Mouse (Mus musculus) embryonic facial prominence, embryonic 15.5 days (tissue): Measurements from ENCODE around the gene Gpld1. TPM values are rescaled to one million over a fixed set of nuclear protein-coding genes. Genes with fewer than 3 reads are reported as not detected.

Experiments
- ATAC-seq: fragments of 200-750 bp; cut with Nextera tagmentation; 2 replicates; pipeline ENCODE4 v1.8.0; 2017; ENCODE audit warnings: low read depth, moderate TSS enrichment; ENCODE audit not compliant: insufficient number of reproducible peaks, low FRiP score, low TSS enrichment
- H3K27ac ChIP-seq: fragments of 300-500 bp; sonication (generic); replicated peaks from 2 replicates; pipeline ENCODE4 v1.5.1; 2015; ENCODE audit warnings: mild to moderate bottlenecking, inconsistent platforms
- H3K27me3 ChIP-seq: fragments of 300-500 bp; sonication (generic); 2 replicates; pipeline ENCODE4 v1.6.1; 2015; ENCODE audit warnings: inconsistent platforms
- H3K36me3 ChIP-seq: fragments of 300-500 bp; sonication (generic); 2 replicates; pipeline ENCODE4 v1.6.1; 2015; ENCODE audit warnings: mild to moderate bottlenecking, inconsistent platforms
- H3K4me1 ChIP-seq: fragments of 300-500 bp; sonication (generic); 2 replicates; pipeline ENCODE4 v1.6.1; 2015; ENCODE audit warnings: inconsistent platforms
- H3K4me2 ChIP-seq: fragments of 300-500 bp; sonication (generic); replicated peaks from 2 replicates; pipeline ENCODE4 v1.6.1; 2015; ENCODE audit warnings: mild to moderate bottlenecking, inconsistent platforms
- H3K4me3 ChIP-seq: fragments of 300-500 bp; sonication (generic); replicated peaks from 2 replicates; pipeline ENCODE4 v1.5.1; 2015; ENCODE audit warnings: mild to moderate bottlenecking, inconsistent platforms
- H3K9ac ChIP-seq: fragments of 300-500 bp; sonication (generic); 2 replicates; pipeline ENCODE4 v1.6.1; 2015; ENCODE audit warnings: inconsistent platforms
- H3K9me3 ChIP-seq: fragments of 300-500 bp; sonication (generic); replicated peaks from 2 replicates; pipeline ENCODE4 v1.6.1; 2016; ENCODE audit warnings: inconsistent platforms
- WGBS: fragments of 180-500 bp; shearing (Covaris S2); methylation state at CpG from one replicate; pipeline ENCODE4 v1.1.7; 2015; 5-methylcytosine and 5-hydroxymethylcytosine counted together
- polyA plus RNA-seq: library from polyadenylated mRNA; unstranded; fragments of >200 nt; fragmentation: Nextera tagmentation; extraction: Ambion mirVana; gene quantifications from 2 replicates; pipeline ENCODE4 v1.2.1, GENCODE M21; 2015

Gene Gpld1
- polyA plus RNA-seq, 1 experiment from 2014 or later: 4.4 TPM

GRCm38 (mm10) chr13:24921281-24921680 lies 21.7 kb upstream of the Gpld1 start:
- Histone ChIP-seq H3K36me3 (peaks cover 45% of the 10 kb centered on the region), H3K27ac (no peak overlapping the region), H3K4me1 (no peaks in the 10 kb centered on the region), H3K9ac (no peak overlapping the region), H3K9me3 (no peaks in the 10 kb centered on the region), H3K4me3 (no peak overlapping the region), H3K27me3 (no peaks in the 10 kb centered on the region), H3K4me2 (no peak overlapping the region)
- ATAC-seq: no peak
- 87% methylated on average over 6 of the region's 6 CpGs for whole genome bisulfite sequencing

GRCm38 (mm10) chr13:24923991-24924390 lies 19.0 kb upstream of the Gpld1 start:
- peaks cover 32% of the 10 kb centered on the region for H3K36me3 ChIP-seq
- no peak overlapping the region for H3K9ac ChIP-seq
- no peaks in the 10 kb centered on the region for H3K9me3 ChIP-seq
- H3K27me3 ChIP-seq: no peaks in the 10 kb centered on the region
- no peak overlapping the region for H3K27ac ChIP-seq
- ATAC-seq: no peak
- WGBS: 88% methylated on average over 5 of the region's 5 CpGs
- no peaks in the 10 kb centered on the region for H3K4me1 ChIP-seq
- no peak overlapping the region for H3K4me3 ChIP-seq
- no peak overlapping the region for H3K4me2 ChIP-seq

GRCm38 (mm10) chr13:24930591-24930990 lies 12.4 kb upstream of the Gpld1 start:
- H3K4me2 ChIP-seq: no peak overlapping the region
- no peak overlapping the region for H3K27ac ChIP-seq
- H3K27me3 ChIP-seq: no peaks in the 10 kb centered on the region
- H3K9ac ChIP-seq: no peak overlapping the region
- H3K4me3 ChIP-seq: no peak overlapping the region
- H3K9me3 ChIP-seq: no peaks in the 10 kb centered on the region
- no peaks in the 10 kb centered on the region for H3K36me3 ChIP-seq
- no peak for ATAC-seq
- 0 out of 2 replicates have a peak, but pooled peaks cover 3% of the 10 kb centered on the region for H3K4me1 ChIP-seq

- Histone ChIP-seq H3K27ac (no peak overlapping the region), H3K9me3 (no peaks in the 10 kb centered on the region), H3K4me1 (peaks cover 18% of the 10 kb centered on the region), H3K27me3 (no peaks in the 10 kb centered on the region), H3K9ac (no peak overlapping the region), H3K36me3 (no peaks in the 10 kb centered on the region), H3K4me2 (no peak overlapping the region), H3K4me3 (no peak overlapping the region)
- 93% methylated on average over 7 of the region's 7 CpGs for WGBS
- ATAC-seq: no peak
These were observed 9.8 kb upstream of the Gpld1 start for GRCm38 (mm10) chr13:24933199-24933598.

GRCm38 (mm10) chr13:24936772-24937107 lies 6.2 kb upstream of the Gpld1 start:
- 0 out of 2 replicates have a peak, but pooled peaks have one; percentile 44 for ATAC-seq
- peak overlapping the region; percentile 86 for H3K4me3 ChIP-seq
- H3K27me3 ChIP-seq: no peaks in the 10 kb centered on the region
- H3K9ac ChIP-seq: peak overlapping the region; percentile 85; the same call in 1 of the 2 replicates
- H3K27ac ChIP-seq: peak overlapping the region; percentile 88; the same call in 1 of the 2 replicates
- no peaks in the 10 kb centered on the region for H3K36me3 ChIP-seq
- 32% methylated on average over 5 of the region's 5 CpGs for WGBS
- H3K4me1 ChIP-seq: peaks cover 21% of the 10 kb centered on the region
- peak overlapping the region; percentile 58 for H3K4me2 ChIP-seq
- H3K9me3 ChIP-seq: no peaks in the 10 kb centered on the region

- under 1% methylated on average over 75 of the region's 75 CpGs for WGBS
- peak within 1 kb of the TSS; percentile 58 for H3K4me2 ChIP-seq
- H3K4me3 ChIP-seq: peak within 1 kb of the TSS; percentile 86
- no peaks in the 10 kb centered on the region for H3K9me3 ChIP-seq
- peaks cover 21% of the 10 kb centered on the region for H3K4me1 ChIP-seq
- peak within 1 kb of the TSS; percentile 85 for H3K9ac ChIP-seq
- peak; percentile 84 for ATAC-seq
- no peaks in the 10 kb centered on the region for H3K36me3 ChIP-seq
- H3K27ac ChIP-seq: peak within 1 kb of the TSS; percentile 88
- no peaks in the 10 kb centered on the region for H3K27me3 ChIP-seq
These were observed 5.7 kb upstream of the Gpld1 start, which contains the start of gene Aldh5a1 for GRCm38 (mm10) chr13:24937108-24937838. Aldh5a1 (minus strand) TSS chr13:24937661.

GRCm38 (mm10) chr13:24937839-24938166 lies 5.1 kb upstream of the Gpld1 start:
- H3K9me3 ChIP-seq: no peaks in the 10 kb centered on the region
- no peaks in the 10 kb centered on the region for H3K36me3 ChIP-seq
- H3K4me3 ChIP-seq: peak overlapping the region; percentile 86
- H3K27ac ChIP-seq: peak overlapping the region; percentile 88
- 10% methylated on average over 12 of the region's 12 CpGs for WGBS
- H3K4me2 ChIP-seq: peak overlapping the region; percentile 58
- peaks cover 21% of the 10 kb centered on the region for H3K4me1 ChIP-seq
- H3K27me3 ChIP-seq: no peaks in the 10 kb centered on the region
- no peak for ATAC-seq
- H3K9ac ChIP-seq: peak overlapping the region; percentile 28; the same call in 1 of the 2 replicates

- 34% methylated on average over 9 of the region's 9 CpGs for WGBS
These were observed 4.3 kb upstream of the Gpld1 start for GRCm38 (mm10) chr13:24938683-24939082.

GRCm38 (mm10) chr13:24939472-24939871 lies 3.5 kb upstream of the Gpld1 start:
- WGBS: 88% methylated on average over 9 of the region's 9 CpGs
- no peak overlapping the region for H3K27ac ChIP-seq
- ATAC-seq: no peak

More at GRCm38 (mm10) chr13:24938683-24939082, 4.3 kb upstream of the Gpld1 start:
- Histone ChIP-seq H3K9ac (no peak overlapping the region), H3K27me3 (no peaks in the 10 kb centered on the region), H3K27ac (no peak overlapping the region), H3K4me3 (no peak overlapping the region), H3K4me2 (no peak overlapping the region), H3K9me3 (no peaks in the 10 kb centered on the region), H3K4me1 (peaks cover 21% of the 10 kb centered on the region), H3K36me3 (no peaks in the 10 kb centered on the region)
- no peak for ATAC-seq

GRCm38 (mm10) chr13:24943303-24943702 lies 351 bp downstream of the Gpld1 start:
- Histone ChIP-seq H3K36me3 (no peaks in the 10 kb centered on the region), H3K9ac (no peak overlapping the region), H3K27me3 (no peaks in the 10 kb centered on the region), H3K9me3 (no peaks in the 10 kb centered on the region), H3K4me1 (peaks cover 5% of the 10 kb centered on the region; the same call in 1 of the 2 replicates), H3K4me3 (no peak overlapping the region), H3K4me2 (no peak overlapping the region), H3K27ac (no peak overlapping the region)
- 74% methylated on average over 8 of the region's 8 CpGs for WGBS
- no peak for ATAC-seq

More at GRCm38 (mm10) chr13:24939472-24939871, 3.5 kb upstream of the Gpld1 start:
- peaks cover 21% of the 10 kb centered on the region for H3K4me1 ChIP-seq
- H3K4me2 ChIP-seq: no peak overlapping the region
- H3K4me3 ChIP-seq: no peak overlapping the region
- no peak overlapping the region for H3K9ac ChIP-seq
- H3K9me3 ChIP-seq: no peaks in the 10 kb centered on the region
- H3K27me3 ChIP-seq: no peaks in the 10 kb centered on the region
- H3K36me3 ChIP-seq: no peaks in the 10 kb centered on the region

- no peaks in the 10 kb centered on the region for H3K9me3 ChIP-seq
- WGBS: 10% methylated on average over 4 of the region's 4 CpGs
- no peak overlapping the region for H3K9ac ChIP-seq
- no peaks in the 10 kb centered on the region for H3K27me3 ChIP-seq
- no peaks in the 10 kb centered on the region for H3K36me3 ChIP-seq
- H3K4me1 ChIP-seq: no peaks in the 10 kb centered on the region
- no peak for ATAC-seq
- H3K4me3 ChIP-seq: no peak overlapping the region
- H3K4me2 ChIP-seq: no peak overlapping the region
- no peak overlapping the region for H3K27ac ChIP-seq
These were observed 2.6 kb downstream of the Gpld1 start for GRCm38 (mm10) chr13:24945567-24945966.

GRCm38 (mm10) chr13:24947158-24947557 lies 4.2 kb downstream of the Gpld1 start:
- 81% methylated on average over 5 of the region's 5 CpGs for WGBS
- Histone ChIP-seq H3K4me1 (no peaks in the 10 kb centered on the region), H3K4me3 (no peak overlapping the region), H3K9ac (no peak overlapping the region), H3K9me3 (no peaks in the 10 kb centered on the region), H3K27me3 (no peaks in the 10 kb centered on the region), H3K36me3 (no peaks in the 10 kb centered on the region), H3K27ac (no peak overlapping the region), H3K4me2 (no peak overlapping the region)
- no peak for ATAC-seq
